Comparison of ENCODE assay signal across 8 mouse cellular contexts in the genomic region with DNA sequence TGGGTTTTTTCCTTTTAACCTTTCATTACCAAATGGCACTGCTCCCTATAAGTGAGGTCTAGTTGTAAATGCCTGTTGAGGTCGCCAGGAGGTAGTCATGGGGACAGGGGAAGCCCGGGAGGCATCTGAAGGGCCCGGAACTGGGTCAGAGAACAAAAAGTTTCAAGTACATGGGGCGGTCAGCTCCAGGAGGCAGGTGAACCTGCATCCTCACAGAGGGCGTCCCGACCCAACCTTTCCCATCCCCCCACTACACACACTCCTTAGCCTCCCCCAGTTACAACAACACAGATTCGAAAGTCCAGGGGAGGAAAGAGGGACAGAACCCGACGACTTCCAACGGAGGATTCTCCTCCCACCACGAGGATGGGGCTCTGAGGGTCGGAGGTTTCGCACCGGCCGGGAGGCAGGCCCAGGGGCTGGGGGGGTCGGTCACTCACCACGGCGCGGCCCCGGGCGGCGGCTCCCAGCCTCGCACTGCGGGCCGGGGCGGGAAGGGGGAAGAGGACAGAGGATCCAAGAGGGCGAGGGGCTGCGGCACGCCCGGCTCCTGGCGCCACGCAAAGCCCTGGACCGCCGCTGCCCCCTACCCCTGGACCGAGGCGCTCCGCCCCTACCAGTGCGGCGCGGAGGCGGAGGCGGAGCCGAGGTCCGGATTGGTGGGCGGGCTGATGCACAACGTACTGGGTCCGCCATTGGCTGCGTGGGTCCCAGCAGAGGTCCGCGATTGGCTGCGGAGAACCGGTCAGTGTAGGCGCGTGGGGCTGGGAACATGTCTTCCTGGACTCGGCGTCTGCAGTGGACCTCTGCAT. TPM values are rescaled to one million over a fixed set of nuclear protein-coding genes. Genes with fewer than 3 reads are reported as not detected.
A peak's percentile ranks its signal among the peaks of the same experiment; 100 is the strongest.
DNase-seq lines count a peak whose midpoint lies in the region; ATAC-seq and TF ChIP-seq lines count a peak whose summit lies in the region.

No protein-coding gene starts in this region.

- H3K27ac ChIP-seq in hindbrain, embryonic 13.5 days, result peak overlapping the region; percentile 85

- ATAC-seq in Patski, result peak; percentile 99
- peak; percentile 99 for ATAC-seq in hindbrain, embryonic 13.5 days (ENCODE audit: low FRiP score)

- peak overlapping the region; percentile 96 for H3K4me3 ChIP-seq in hindbrain, embryonic 13.5 days

- H3K36me3 ChIP-seq in hindbrain, embryonic 13.5 days, result no peaks in the 10 kb centered on the region

- H3K4me2 ChIP-seq in hindbrain, embryonic 13.5 days, result peak overlapping the region; percentile 74

- CTCF ChIA-PET in Patski (lab: Charles Lee), result interaction anchor here (1.4 kb wide), 1 partner anchor 16 kb away, joined by 4 read pairs; no protein-coding TSS in a partner anchor

- POLR2A ChIA-PET in Patski (lab: Charles Lee), result interaction anchor here (0.6 to 1.0 kb wide), 3 partner anchors 13 to 809 kb away, joined by 3 to 4 read pairs (median 3); no protein-coding TSS in a partner anchor

- no peak for DNase-seq in Patski (ENCODE audit: low read depth, low spot score)
- DNase-seq in cerebellum, postnatal 25 days, result peak; percentile 94 to 96
- DNase-seq in frontal cortex, postnatal 14 days (ENCODE audit: low spot score in 2 of 2), result peak; percentile 83 to 91
- peak; percentile 89 to 93 for DNase-seq in layer of hippocampus, postnatal 14 days (ENCODE audit: low spot score in 2 of 2)
- peak; percentile 96 for DNase-seq in lung, postnatal 10 days
- DNase-seq in ovary, postnatal 14 days (ENCODE audit: low spot score), result peak; percentile 79
- DNase-seq in thymus, postnatal 10 days (ENCODE audit: low spot score in 2 of 2), result peak; percentile 66 to 69

- peak overlapping the region; percentile 96 for H3K9ac ChIP-seq in hindbrain, embryonic 13.5 days

- peaks cover 12% of the 10 kb centered on the region for H3K4me1 ChIP-seq in hindbrain, embryonic 13.5 days (replicated peaks)

- H3K9me3 ChIP-seq in hindbrain, embryonic 13.5 days, result no peaks in the 10 kb centered on the region

- no peaks in the 10 kb centered on the region for H3K27me3 ChIP-seq in Patski
- no peaks in the 10 kb centered on the region for H3K27me3 ChIP-seq in hindbrain, embryonic 13.5 days

- in situ Hi-C loops in Patski (cut with MboI; ENCODE audit: low pct_unique_long_range_greater_than_20kb), result no loop called here

- no peak for TF ChIP-seq CTCF in Patski (IDR thresholded peaks at IDR 0.05)

- 0% methylated on average over 51 of the region's 56 CpGs for WGBS in hindbrain, embryonic 13.5 days

RNA-seq across cellular contexts. Expression of a gene that starts 7.1 kb away (rescaled TPM):
- polyA plus RNA-seq in Patski (2021), result 14.5 TPM
- polyA plus RNA-seq in hindbrain, embryonic 13.5 days (2015; fragmentation: Nextera tagmentation; extraction: Ambion mirVana), result 10.3 and 13.8 TPM in 2 replicates
- 10 to 100 TPM; 20.8 to 21.7 TPM for total RNA-seq in layer of hippocampus, postnatal 14 days (2021)

RNA-seq across cellular contexts. Expression of a gene that starts 13.6 kb away (rescaled TPM):
- polyA plus RNA-seq in Patski (2021), result 4.4 TPM
- 1.5 and 2.4 TPM in 2 replicates for polyA plus RNA-seq in hindbrain, embryonic 13.5 days (2015; fragmentation: Nextera tagmentation; extraction: Ambion mirVana)
- total RNA-seq in layer of hippocampus, postnatal 14 days (2021), result 10 to 100 TPM; 24.3 to 27.5 TPM

RNA-seq across cellular contexts. Expression of a gene that starts 19.5 kb away (rescaled TPM):
- polyA plus RNA-seq in Patski (2021), result 37.7 TPM
- 3.6 and 4.7 TPM in 2 replicates for polyA plus RNA-seq in hindbrain, embryonic 13.5 days (2015; fragmentation: Nextera tagmentation; extraction: Ambion mirVana)
- total RNA-seq in layer of hippocampus, postnatal 14 days (2021), result 10 to 100 TPM; 95.3 to 96.8 TPM

RNA-seq across cellular contexts. Expression of a gene that starts 19.5 kb away (rescaled TPM):
- polyA plus RNA-seq in Patski (2021), result 1.2 TPM
- polyA plus RNA-seq in hindbrain, embryonic 13.5 days (2015; fragmentation: Nextera tagmentation; extraction: Ambion mirVana), result 0.34 TPM in 1 of 2 replicates, not detected in the other
- total RNA-seq in layer of hippocampus, postnatal 14 days (2021), result under 1 TPM; 0.30 to 0.88 TPM

RNA-seq across cellular contexts. Expression of a gene that starts 28.6 kb away (rescaled TPM):
- 194 TPM for polyA plus RNA-seq in Patski (2021)
- 165 and 167 TPM in 2 replicates for polyA plus RNA-seq in hindbrain, embryonic 13.5 days (2015; fragmentation: Nextera tagmentation; extraction: Ambion mirVana)
- total RNA-seq in layer of hippocampus, postnatal 14 days (2021), result 100 to 1,000 TPM; 256 to 278 TPM
